Mouse (Mus musculus) intestine, embryonic 16.5 days (tissue): ENCODE results near the gene Lyst. TPM values are rescaled to one million over a fixed set of nuclear protein-coding genes. Genes with fewer than 3 reads are reported as not detected.
A peak's percentile ranks its signal among the peaks of the same experiment; 100 is the strongest.

Source experiments
- ATAC-seq: fragments of 200-750 bp; cut with Nextera tagmentation; 2 replicates; pipeline ENCODE4 v1.8.0; 2017; ENCODE audit warnings: moderate TSS enrichment, moderate library complexity
- H3K27ac ChIP-seq: fragments of 300-500 bp; sonication (generic); 2 replicates; pipeline ENCODE4 v1.5.1; 2014; ENCODE audit warnings: mild to moderate bottlenecking, low read length
- H3K27me3 ChIP-seq: fragments of 300-500 bp; sonication (generic); replicated peaks from 2 replicates; pipeline ENCODE4 v1.6.1; 2014; ENCODE audit warnings: low read length, control low read depth, mixed read lengths; ENCODE audit not compliant: control insufficient read depth, insufficient read depth
- H3K36me3 ChIP-seq: fragments of 300-500 bp; sonication (generic); 2 replicates; pipeline ENCODE4 v1.6.1; 2014; ENCODE audit warnings: low read length, control low read depth; ENCODE audit not compliant: control insufficient read depth, insufficient read depth
- H3K4me1 ChIP-seq: fragments of 300-500 bp; sonication (generic); 2 replicates; pipeline ENCODE4 v1.6.1; 2014; ENCODE audit warnings: low read length, control low read depth, mixed read lengths; ENCODE audit not compliant: control insufficient read depth, insufficient read depth
- H3K4me2 ChIP-seq: fragments of 300-500 bp; sonication (generic); 2 replicates; pipeline ENCODE4 v1.6.1; 2014; ENCODE audit warnings: low read depth, low read length, control low read depth
- H3K4me3 ChIP-seq: fragments of 300-500 bp; sonication (generic); 2 replicates; pipeline ENCODE4 v1.5.1; 2014; ENCODE audit warnings: mild to moderate bottlenecking, low read length
- H3K9ac ChIP-seq: fragments of 300-500 bp; sonication (generic); 2 replicates; pipeline ENCODE4 v1.6.1; 2014; ENCODE audit warnings: low read depth, low read length
- H3K9me3 ChIP-seq: fragments of 300-500 bp; sonication (generic); 2 replicates; pipeline ENCODE4 v1.6.1; 2016; ENCODE audit warnings: low read length, control low read depth; ENCODE audit not compliant: control insufficient read depth
- WGBS: fragments of 180-500 bp; shearing (Covaris S2); extraction: QIAGEN DNeasy Blood & Tissue Kit; methylation state at CpG from one replicate; pipeline ENCODE4 v1.1.7; 2014; 5-methylcytosine and 5-hydroxymethylcytosine counted together
- polyA plus RNA-seq: library from polyadenylated mRNA; unstranded; fragments of >200 nt; fragmentation: Nextera tagmentation; extraction: Ambion mirVana; gene quantifications from 2 replicates; pipeline ENCODE4 v1.2.1, GENCODE M21; 2015

Gene Lyst
- polyA plus RNA-seq, 1 experiment from 2014 or later: 3.0 TPM

- Histone ChIP-seq H3K27me3 (no peaks in the 10 kb centered on the region), H3K4me3 (no peak overlapping the region), H3K27ac (no peak overlapping the region), H3K9ac (no peak overlapping the region), H3K9me3 (no peaks in the 10 kb centered on the region), H3K4me2 (no peak overlapping the region), H3K4me1 (no peaks in the 10 kb centered on the region), H3K36me3 (no peaks in the 10 kb centered on the region)
- no peak for ATAC-seq
- 89% methylated on average over 3 of the region's 3 CpGs for WGBS
Measured at GRCm38 (mm10) chr13:13555196-13555595, 35.0 kb upstream of the Lyst start.

DNA sequence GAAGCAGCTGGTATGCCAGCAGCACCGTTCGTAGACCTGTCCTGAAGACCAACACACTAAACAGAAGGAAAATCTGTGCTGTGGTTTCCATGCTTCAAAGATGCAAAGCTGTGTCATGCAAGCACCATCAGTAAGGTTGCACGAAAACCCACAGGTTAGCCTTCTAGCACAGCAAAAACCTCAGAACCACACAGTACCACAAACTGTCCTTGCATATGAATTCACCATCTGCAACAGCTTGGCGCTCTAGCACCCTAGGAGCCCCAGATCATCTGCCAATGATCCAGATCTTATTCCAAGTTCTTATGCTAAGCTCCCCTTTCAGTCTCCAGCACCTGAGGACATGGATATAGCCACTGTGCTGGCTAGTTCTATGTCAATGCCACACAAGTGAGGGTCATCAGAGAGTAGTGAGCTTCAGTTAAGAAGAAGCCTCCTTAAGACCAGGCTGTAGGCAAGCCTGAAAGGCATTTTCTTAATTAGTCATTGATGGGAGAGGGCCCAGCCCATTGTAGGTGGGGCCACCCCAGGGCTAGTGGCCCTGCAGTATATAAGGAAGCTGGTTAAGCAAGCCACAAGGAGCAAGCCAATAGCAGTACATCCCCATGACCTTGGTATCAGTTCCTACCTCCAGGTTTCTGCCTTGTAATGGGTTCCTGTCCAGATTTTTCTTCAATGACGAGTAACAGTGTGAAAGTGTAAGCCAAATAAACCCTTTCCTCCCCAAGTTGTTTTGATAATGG is 33.0 kb upstream of the Lyst start:
- Histone ChIP-seq H3K4me3 (no peak overlapping the region), H3K4me1 (no peaks in the 10 kb centered on the region), H3K27me3 (no peaks in the 10 kb centered on the region), H3K36me3 (no peaks in the 10 kb centered on the region), H3K9ac (no peak overlapping the region), H3K4me2 (no peak overlapping the region), H3K27ac (no peak overlapping the region), H3K9me3 (no peaks in the 10 kb centered on the region)
- 77% methylated on average over 5 of the region's 5 CpGs for WGBS
- ATAC-seq: no peak

DNA sequence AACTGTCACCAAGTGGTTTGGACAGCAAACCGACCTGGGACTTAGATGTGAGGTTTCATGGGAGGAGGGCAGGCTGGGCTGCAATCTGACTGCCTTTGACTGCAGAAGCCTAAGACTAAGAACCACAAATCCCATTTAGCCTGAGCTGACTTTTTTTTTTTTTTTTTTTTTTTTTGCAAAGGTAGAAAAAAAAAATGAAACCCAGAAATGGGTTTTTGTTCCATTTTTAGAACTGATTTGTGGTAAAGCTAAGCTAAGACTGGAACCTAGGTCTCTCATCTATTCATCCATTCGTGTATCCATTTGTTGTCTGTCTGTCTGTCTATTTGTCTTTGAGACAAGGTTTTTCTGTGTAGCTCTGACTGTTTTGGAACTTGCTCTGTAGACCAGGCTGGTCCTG is 31.9 kb upstream of the Lyst start:
- H3K4me1 ChIP-seq: no peaks in the 10 kb centered on the region
- no peak overlapping the region for H3K4me3 ChIP-seq
- H3K9ac ChIP-seq: no peak overlapping the region
- H3K9me3 ChIP-seq: no peaks in the 10 kb centered on the region
- ATAC-seq: no peak
- no peak overlapping the region for H3K27ac ChIP-seq
- H3K4me2 ChIP-seq: no peak overlapping the region
- H3K36me3 ChIP-seq: no peaks in the 10 kb centered on the region
- 70% methylated on average over 2 of the region's 2 CpGs for WGBS
- no peaks in the 10 kb centered on the region for H3K27me3 ChIP-seq

- WGBS: 67% methylated on average over 5 of the region's 5 CpGs
- Histone ChIP-seq H3K4me1 (no peaks in the 10 kb centered on the region), H3K27me3 (no peaks in the 10 kb centered on the region), H3K36me3 (no peaks in the 10 kb centered on the region), H3K4me3 (no peak overlapping the region), H3K27ac (no peak overlapping the region), H3K9me3 (no peaks in the 10 kb centered on the region), H3K4me2 (no peak overlapping the region), H3K9ac (no peak overlapping the region)
- 0 out of 2 replicates have a peak, but pooled peaks have one; percentile 13 for ATAC-seq
Measured at GRCm38 (mm10) chr13:13558900-13559299, 31.3 kb upstream of the Lyst start.

DNA sequence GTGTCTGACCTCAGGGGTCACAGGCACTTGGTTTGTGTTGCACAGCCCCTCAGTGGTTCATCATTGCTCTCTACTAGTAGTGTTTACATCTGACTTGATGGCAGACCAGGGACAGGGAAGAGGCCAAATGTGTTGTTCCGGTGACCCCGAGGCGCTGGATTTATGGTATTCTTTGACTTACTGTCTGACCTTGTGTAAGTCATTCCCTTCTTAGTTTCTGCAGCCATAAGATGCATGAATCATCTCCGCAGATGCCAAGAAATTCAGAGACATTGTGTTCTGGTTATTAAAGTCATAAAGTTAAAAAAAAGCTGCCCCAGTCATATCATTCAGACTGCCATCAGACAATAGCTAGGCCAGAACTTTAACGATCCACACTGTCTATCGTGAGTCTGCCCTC is 27.6 kb upstream of the Lyst start:
- Histone ChIP-seq H3K9ac (no peak overlapping the region), H3K27me3 (no peaks in the 10 kb centered on the region), H3K27ac (no peak overlapping the region), H3K4me3 (no peak overlapping the region), H3K9me3 (no peaks in the 10 kb centered on the region), H3K36me3 (no peaks in the 10 kb centered on the region), H3K4me2 (no peak overlapping the region), H3K4me1 (no peaks in the 10 kb centered on the region)
- 71% methylated on average over 6 of the region's 6 CpGs for WGBS
- no peak for ATAC-seq

GRCm38 (mm10) chr13:13564116-13564515 is 26.1 kb upstream of the Lyst start:
- Histone ChIP-seq H3K9ac (no peak overlapping the region), H3K9me3 (no peaks in the 10 kb centered on the region), H3K4me1 (no peaks in the 10 kb centered on the region), H3K4me3 (no peak overlapping the region), H3K36me3 (no peaks in the 10 kb centered on the region), H3K27me3 (no peaks in the 10 kb centered on the region), H3K27ac (no peak overlapping the region), H3K4me2 (no peak overlapping the region)
- no peak for ATAC-seq
- 44% methylated on average over 2 of the region's 2 CpGs for WGBS

- WGBS: 62% methylated on average over 4 of the region's 4 CpGs
- H3K9ac ChIP-seq: no peak overlapping the region
- no peaks in the 10 kb centered on the region for H3K4me1 ChIP-seq
- no peaks in the 10 kb centered on the region for H3K9me3 ChIP-seq
- H3K27me3 ChIP-seq: no peaks in the 10 kb centered on the region
- no peaks in the 10 kb centered on the region for H3K36me3 ChIP-seq
- no peak overlapping the region for H3K4me3 ChIP-seq
- no peak for ATAC-seq
- H3K27ac ChIP-seq: no peak overlapping the region
- no peak overlapping the region for H3K4me2 ChIP-seq
Measured at GRCm38 (mm10) chr13:13564541-13564940, 25.7 kb upstream of the Lyst start.

GRCm38 (mm10) chr13:13567640-13568039 is 22.6 kb upstream of the Lyst start:
- no peak for ATAC-seq
- 90% methylated on average over 6 of the region's 6 CpGs for WGBS
- Histone ChIP-seq H3K27me3 (no peaks in the 10 kb centered on the region), H3K9me3 (no peaks in the 10 kb centered on the region), H3K4me2 (no peak overlapping the region), H3K36me3 (no peaks in the 10 kb centered on the region), H3K4me1 (no peaks in the 10 kb centered on the region), H3K27ac (no peak overlapping the region), H3K4me3 (no peak overlapping the region), H3K9ac (no peak overlapping the region)

DNA sequence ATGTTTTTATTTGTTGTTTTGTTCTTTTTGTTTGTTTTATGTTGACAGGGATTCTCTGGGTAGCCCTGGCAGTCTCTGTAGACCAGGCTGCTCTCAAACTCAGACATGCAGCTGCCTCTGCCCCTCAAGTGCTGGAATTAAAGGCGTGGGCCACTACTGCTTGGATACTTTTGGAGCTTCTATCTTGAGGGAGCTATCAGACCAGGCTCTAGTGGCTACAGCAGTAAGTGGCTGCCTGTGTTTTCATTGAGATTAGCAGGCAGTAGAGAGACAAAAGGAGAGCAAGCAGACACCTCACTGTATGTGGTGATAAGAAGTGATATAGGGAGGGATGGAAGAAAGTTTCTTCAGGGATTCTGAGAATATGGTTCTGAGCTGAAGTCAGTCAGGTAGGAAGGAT is 21.4 kb upstream of the Lyst start:
- ATAC-seq: no peak
- Histone ChIP-seq H3K36me3 (no peaks in the 10 kb centered on the region), H3K9me3 (no peaks in the 10 kb centered on the region), H3K4me3 (no peak overlapping the region), H3K4me1 (no peaks in the 10 kb centered on the region), H3K9ac (no peak overlapping the region), H3K4me2 (no peak overlapping the region), H3K27ac (no peak overlapping the region), H3K27me3 (no peaks in the 10 kb centered on the region)
- WGBS: 41% methylated on average over 1 of the region's 1 CpGs

DNA sequence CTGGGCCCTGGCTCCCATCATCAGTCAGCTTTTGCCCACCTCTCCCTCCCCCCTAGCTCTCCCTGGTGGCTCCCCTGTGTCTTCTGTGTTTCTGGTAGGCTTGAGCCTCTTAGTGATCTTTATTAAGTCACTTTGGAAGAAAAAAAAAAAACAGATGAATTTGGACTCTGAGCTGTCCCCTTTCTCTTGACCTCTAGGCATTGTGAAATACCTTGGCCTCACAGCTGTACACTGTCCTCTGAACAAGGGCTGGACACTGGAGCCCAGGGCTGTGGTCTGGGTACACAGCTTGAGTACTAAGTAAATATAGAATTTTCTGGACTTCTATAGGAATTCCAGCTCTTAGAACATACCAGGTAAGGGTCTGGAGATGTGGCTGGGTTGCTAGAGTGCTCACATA is 20.6 kb upstream of the Lyst start:
- Histone ChIP-seq H3K27me3 (no peaks in the 10 kb centered on the region), H3K4me1 (no peaks in the 10 kb centered on the region), H3K4me3 (no peak overlapping the region), H3K27ac (no peak overlapping the region), H3K4me2 (no peak overlapping the region), H3K9me3 (no peaks in the 10 kb centered on the region), H3K9ac (no peak overlapping the region), H3K36me3 (no peaks in the 10 kb centered on the region)
- ATAC-seq: peak; percentile 44; the same call in 1 of the 2 replicates
